Mouse (Mus musculus): ENCODE measurements around the gene Ldb2.

DNA sequence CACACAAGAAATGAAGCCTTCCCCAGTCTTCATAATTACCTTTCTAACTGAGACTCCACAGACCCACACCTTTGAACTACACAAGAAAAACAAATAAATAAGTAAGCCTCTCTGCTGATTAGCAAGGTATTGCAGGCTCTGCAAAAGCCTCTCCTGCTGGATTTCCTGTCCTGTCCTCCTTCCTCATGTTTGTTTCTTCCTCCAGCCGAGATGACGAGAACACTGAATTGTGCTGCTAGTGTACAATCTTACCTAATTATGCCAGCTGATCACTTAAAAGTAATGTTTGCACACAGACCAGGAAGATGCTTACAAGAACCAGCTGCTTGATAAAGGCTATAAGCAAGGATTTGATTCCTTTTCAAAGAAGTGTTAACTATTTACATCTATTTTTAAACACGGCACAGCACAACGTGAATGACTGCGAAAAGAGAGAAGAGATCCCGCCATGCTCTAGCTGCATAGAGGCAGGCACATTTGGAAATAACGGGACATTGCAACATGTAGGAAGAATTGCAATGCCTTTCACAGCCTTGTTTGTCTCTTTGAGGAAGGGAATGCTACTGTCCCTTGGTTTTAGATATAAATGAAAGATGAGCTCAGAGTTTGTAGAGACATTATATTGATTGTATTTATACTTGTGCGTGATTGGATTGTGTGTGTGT lies 69.7 kb downstream of the Ldb2 start:
- TF ChIP-seq POLR2A (IDR thresholded peaks at IDR 0.05; ENCODE audit: borderline replicate concordance, low read depth, low read length) = no peak
- TF ChIP-seq CTCF (IDR thresholded peaks at IDR 0.05; ENCODE audit: low read depth, low read length) = no peak

Data from bone marrow macrophage, adult 2 months (primary cell).